Mouse (Mus musculus): Measurements from ENCODE around the gene Lingo2. TPM values are rescaled to one million over a fixed set of nuclear protein-coding genes. Genes with fewer than 3 reads are reported as not detected.
A peak's percentile ranks its signal among the peaks of the same experiment; 100 is the strongest.

The Lingo2 gene
- 107 and 134 TPM in 2 replicates for polyA plus RNA-seq (2014; fragmentation: Nextera tagmentation; extraction: Ambion mirVana)

GRCm38 (mm10) chr4:36951150-36951954 is at the start of gene Lingo2:
TSS of gene Lingo2 (minus strand) at chr4:36951747.
- peak within 1 kb of the TSS; percentile 63 for H3K4me3 ChIP-seq (ENCODE audit: low read depth, low read length)
- ATAC-seq (ENCODE audit: low read depth): peak; percentile 65
- WGBS: under 1% methylated on average over 58 of the region's 61 CpGs
- H3K36me3 ChIP-seq (ENCODE audit: control insufficient read depth, insufficient read depth, low read length): no peaks in the 10 kb centered on the region
- peak within 1 kb of the TSS; percentile 71 for H3K9ac ChIP-seq (replicated peaks; ENCODE audit: low read depth, low read length)
- no peaks in the 10 kb centered on the region for H3K4me1 ChIP-seq (ENCODE audit: control insufficient read depth, insufficient read depth, low read length)
- peak within 1 kb of the TSS; percentile 87 for H3K4me2 ChIP-seq (ENCODE audit: low read depth, low read length)
- no peaks in the 10 kb centered on the region for H3K9me3 ChIP-seq (ENCODE audit: control insufficient read depth, low read length)
- peaks cover 10% of the 10 kb centered on the region; the same call in 1 of the 2 replicates for H3K27me3 ChIP-seq (ENCODE audit: control insufficient read depth, insufficient read depth, low read length)
- H3K27ac ChIP-seq (ENCODE audit: low read depth, low read length): peak within 1 kb of the TSS; percentile 73

- 94% methylated on average over 4 of the region's 4 CpGs for WGBS
- no peaks in the 10 kb centered on the region for H3K4me1 ChIP-seq (ENCODE audit: control insufficient read depth, insufficient read depth, low read length)
- H3K9ac ChIP-seq (replicated peaks; ENCODE audit: low read depth, low read length): no peak overlapping the region
- no peaks in the 10 kb centered on the region for H3K36me3 ChIP-seq (ENCODE audit: control insufficient read depth, insufficient read depth, low read length)
- no peak for ATAC-seq (ENCODE audit: low read depth)
- no peak overlapping the region for H3K4me2 ChIP-seq (ENCODE audit: low read depth, low read length)
- H3K27ac ChIP-seq (ENCODE audit: low read depth, low read length): no peak overlapping the region
- no peaks in the 10 kb centered on the region for H3K9me3 ChIP-seq (ENCODE audit: control insufficient read depth, low read length)
- H3K4me3 ChIP-seq (ENCODE audit: low read depth, low read length): no peak overlapping the region
- no peaks in the 10 kb centered on the region for H3K27me3 ChIP-seq (ENCODE audit: control insufficient read depth, insufficient read depth, low read length)
These were observed 21.8 kb upstream of the Lingo2 start for GRCm38 (mm10) chr4:36973358-36973757.

GRCm38 (mm10) chr4:36952431-36953429 is 1.2 kb upstream of the Lingo2 start:
- whole genome bisulfite sequencing: 4% methylated on average over 20 of the region's 20 CpGs
- Histone ChIP-seq H3K4me2 (ENCODE audit: low read depth, low read length) (peak overlapping the region; percentile 87), H3K27me3 (ENCODE audit: control insufficient read depth, insufficient read depth, low read length) (peaks cover 10% of the 10 kb centered on the region; the same call in 1 of the 2 replicates), H3K36me3 (ENCODE audit: control insufficient read depth, insufficient read depth, low read length) (no peaks in the 10 kb centered on the region), H3K9ac (replicated peaks; ENCODE audit: low read depth, low read length) (no peak overlapping the region; the same call in 1 of the 2 replicates), H3K9me3 (ENCODE audit: control insufficient read depth, low read length) (no peaks in the 10 kb centered on the region), H3K27ac (ENCODE audit: low read depth, low read length) (no peak overlapping the region), H3K4me1 (ENCODE audit: control insufficient read depth, insufficient read depth, low read length) (no peaks in the 10 kb centered on the region), H3K4me3 (ENCODE audit: low read depth, low read length) (peak overlapping the region; percentile 63)
- no peak for ATAC-seq (ENCODE audit: low read depth)

- no peak; the same call in 1 of the 2 replicates for ATAC-seq (ENCODE audit: low read depth)
- H3K9me3 ChIP-seq (ENCODE audit: control insufficient read depth, low read length): no peaks in the 10 kb centered on the region
- H3K27me3 ChIP-seq (ENCODE audit: control insufficient read depth, insufficient read depth, low read length): peaks cover 10% of the 10 kb centered on the region; the same call in 1 of the 2 replicates
- peak overlapping the region; percentile 71 for H3K9ac ChIP-seq (replicated peaks; ENCODE audit: low read depth, low read length)
- peak overlapping the region; percentile 87 for H3K4me2 ChIP-seq (ENCODE audit: low read depth, low read length)
- 0% methylated on average over 7 of the region's 7 CpGs for WGBS
- no peaks in the 10 kb centered on the region for H3K36me3 ChIP-seq (ENCODE audit: control insufficient read depth, insufficient read depth, low read length)
- H3K27ac ChIP-seq (ENCODE audit: low read depth, low read length): peak overlapping the region; percentile 73; the same call in 1 of the 2 replicates
- peak overlapping the region; percentile 63 for H3K4me3 ChIP-seq (ENCODE audit: low read depth, low read length)
- H3K4me1 ChIP-seq (ENCODE audit: control insufficient read depth, insufficient read depth, low read length): no peaks in the 10 kb centered on the region
These were observed 338 bp upstream of the Lingo2 start for GRCm38 (mm10) chr4:36951955-36952215.

GRCm38 (mm10) chr4:36950790-36951149 is 777 bp downstream of the Lingo2 start:
- H3K4me2 ChIP-seq (ENCODE audit: low read depth, low read length): peak overlapping the region; percentile 87
- under 1% methylated on average over 11 of the region's 11 CpGs for WGBS
- H3K4me3 ChIP-seq (ENCODE audit: low read depth, low read length): peak overlapping the region; percentile 63
- no peaks in the 10 kb centered on the region for H3K9me3 ChIP-seq (ENCODE audit: control insufficient read depth, low read length)
- H3K27me3 ChIP-seq (ENCODE audit: control insufficient read depth, insufficient read depth, low read length): peaks cover 10% of the 10 kb centered on the region; the same call in 1 of the 2 replicates
- H3K9ac ChIP-seq (replicated peaks; ENCODE audit: low read depth, low read length): peak overlapping the region; percentile 71
- no peaks in the 10 kb centered on the region for H3K4me1 ChIP-seq (ENCODE audit: control insufficient read depth, insufficient read depth, low read length)
- H3K36me3 ChIP-seq (ENCODE audit: control insufficient read depth, insufficient read depth, low read length): no peaks in the 10 kb centered on the region
- H3K27ac ChIP-seq (ENCODE audit: low read depth, low read length): peak overlapping the region; percentile 73
- ATAC-seq (ENCODE audit: low read depth): peak; percentile 65

GRCm38 (mm10) chr4:36950021-36950751 is 1.4 kb downstream of the Lingo2 start:
- WGBS: under 1% methylated on average over 41 of the region's 43 CpGs
- Histone ChIP-seq H3K9me3 (ENCODE audit: control insufficient read depth, low read length) (no peaks in the 10 kb centered on the region), H3K27ac (ENCODE audit: low read depth, low read length) (peak overlapping the region; percentile 73), H3K27me3 (ENCODE audit: control insufficient read depth, insufficient read depth, low read length) (peaks cover 10% of the 10 kb centered on the region; the same call in 1 of the 2 replicates), H3K4me3 (ENCODE audit: low read depth, low read length) (peak overlapping the region; percentile 63), H3K4me1 (ENCODE audit: control insufficient read depth, insufficient read depth, low read length) (no peaks in the 10 kb centered on the region), H3K36me3 (ENCODE audit: control insufficient read depth, insufficient read depth, low read length) (no peaks in the 10 kb centered on the region), H3K9ac (replicated peaks; ENCODE audit: low read depth, low read length) (peak overlapping the region; percentile 71), H3K4me2 (ENCODE audit: low read depth, low read length) (peak overlapping the region; percentile 87)
- ATAC-seq (ENCODE audit: low read depth): peak; percentile 91

GRCm38 (mm10) chr4:36890810-36891209 is 60.7 kb downstream of the Lingo2 start:
- 87% methylated on average over 1 of the region's 1 CpGs for WGBS
- no peak for ATAC-seq (ENCODE audit: low read depth)

GRCm38 (mm10) chr4:36890365-36890764 is 61.2 kb downstream of the Lingo2 start:
- Histone ChIP-seq H3K4me2 (ENCODE audit: low read depth, low read length) (no peak overlapping the region), H3K27me3 (ENCODE audit: control insufficient read depth, insufficient read depth, low read length) (no peaks in the 10 kb centered on the region), H3K36me3 (ENCODE audit: control insufficient read depth, insufficient read depth, low read length) (no peaks in the 10 kb centered on the region), H3K9me3 (ENCODE audit: control insufficient read depth, low read length) (no peaks in the 10 kb centered on the region), H3K9ac (replicated peaks; ENCODE audit: low read depth, low read length) (no peak overlapping the region), H3K4me1 (ENCODE audit: control insufficient read depth, insufficient read depth, low read length) (no peaks in the 10 kb centered on the region), H3K27ac (ENCODE audit: low read depth, low read length) (no peak overlapping the region), H3K4me3 (ENCODE audit: low read depth, low read length) (no peak overlapping the region)
- 84% methylated on average over 3 of the region's 3 CpGs for WGBS
- ATAC-seq (ENCODE audit: low read depth): no peak

More at GRCm38 (mm10) chr4:36890810-36891209, 60.7 kb downstream of the Lingo2 start:
- H3K4me2 ChIP-seq (ENCODE audit: low read depth, low read length): no peak overlapping the region
- no peaks in the 10 kb centered on the region for H3K27me3 ChIP-seq (ENCODE audit: control insufficient read depth, insufficient read depth, low read length)
- H3K9ac ChIP-seq (replicated peaks; ENCODE audit: low read depth, low read length): no peak overlapping the region
- no peaks in the 10 kb centered on the region for H3K9me3 ChIP-seq (ENCODE audit: control insufficient read depth, low read length)
- H3K4me1 ChIP-seq (ENCODE audit: control insufficient read depth, insufficient read depth, low read length): no peaks in the 10 kb centered on the region
- H3K36me3 ChIP-seq (ENCODE audit: control insufficient read depth, insufficient read depth, low read length): no peaks in the 10 kb centered on the region
- H3K4me3 ChIP-seq (ENCODE audit: low read depth, low read length): no peak overlapping the region
- no peak overlapping the region for H3K27ac ChIP-seq (ENCODE audit: low read depth, low read length)
